Mouse (Mus musculus): ENCODE results near the gene Bdkrb1.

Bdkrb1 gene

GRCm38 (mm10) chr12:105598503-105598902 is 4.4 kb upstream of the Bdkrb1 start:
- DNase-seq (ENCODE audit: low read depth, low spot score): no peak

GRCm38 (mm10) chr12:105599098-105599497 is 3.8 kb upstream of the Bdkrb1 start:
- DNase-seq (ENCODE audit: low read depth, low spot score): no peak

- no peak for DNase-seq (ENCODE audit: low read depth, low spot score)
Observed at GRCm38 (mm10) chr12:105601586-105601985, 1.3 kb upstream of the Bdkrb1 start.

DNA sequence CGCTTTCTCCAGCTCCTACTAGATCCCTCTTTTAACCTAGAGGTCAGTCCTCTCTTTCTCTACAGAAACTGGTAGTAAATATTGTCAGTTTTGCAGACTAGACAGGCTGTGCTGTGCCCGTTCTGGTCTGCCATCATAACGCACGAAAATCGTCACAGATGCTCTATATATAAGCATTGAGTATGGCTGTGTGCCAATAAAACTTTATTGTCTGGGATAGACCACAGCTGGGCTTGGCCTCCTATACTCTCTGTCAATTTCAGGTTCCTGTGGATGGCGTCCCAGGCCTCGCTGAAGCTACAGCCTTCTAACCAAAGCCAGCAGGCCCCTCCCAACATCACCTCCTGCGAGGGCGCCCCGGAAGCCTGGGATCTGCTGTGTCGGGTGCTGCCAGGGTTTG is 1.0 kb downstream of the Bdkrb1 start:
- DNase-seq (ENCODE audit: low read depth, low spot score): no peak

- DNase-seq (ENCODE audit: low read depth, low spot score): no peak
Observed at GRCm38 (mm10) chr12:105605212-105605611, 2.3 kb downstream of the Bdkrb1 start.

DNA sequence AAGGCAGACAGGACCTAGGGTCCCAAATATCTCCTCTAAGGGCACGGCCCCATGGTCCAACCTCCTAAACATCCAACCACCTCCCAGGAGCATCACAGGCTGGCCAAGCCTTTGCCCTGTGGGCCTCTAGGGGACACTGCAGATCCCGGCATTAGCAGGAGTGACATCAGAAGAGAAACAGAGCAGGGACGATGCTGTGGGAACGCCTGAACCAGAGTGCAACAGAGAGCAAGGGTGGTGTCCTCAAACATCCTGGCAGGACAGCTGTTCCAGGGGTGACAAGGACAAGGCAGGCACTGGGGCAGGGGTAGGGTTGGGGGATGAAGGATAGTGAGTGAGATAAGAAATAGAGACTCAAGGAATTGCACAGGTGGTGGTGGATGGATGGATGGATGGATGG is 4.0 kb downstream of the Bdkrb1 start:
- DNase-seq (ENCODE audit: low read depth, low spot score): no peak

DNA sequence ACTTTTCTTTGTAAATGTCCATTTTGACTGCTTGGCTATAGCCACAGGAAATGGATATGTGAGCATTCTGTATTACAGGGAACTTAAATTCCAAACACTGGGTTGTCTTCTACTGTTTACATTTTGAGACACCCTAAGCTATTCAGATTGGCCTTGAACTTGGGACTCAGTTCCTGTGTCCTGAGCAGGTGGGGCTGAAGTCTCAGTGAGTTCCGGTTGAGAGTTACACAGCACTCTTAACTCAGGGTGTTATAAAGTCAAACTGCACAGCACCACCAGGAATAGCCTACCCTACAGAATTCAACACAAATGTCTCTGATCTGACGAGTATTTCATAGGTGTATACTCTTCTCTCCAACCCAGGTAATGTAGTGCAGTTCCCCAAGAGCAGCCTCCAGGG is 8.2 kb downstream of the Bdkrb1 start:
- DNase-seq (ENCODE audit: low read depth, low spot score): no peak

DNA sequence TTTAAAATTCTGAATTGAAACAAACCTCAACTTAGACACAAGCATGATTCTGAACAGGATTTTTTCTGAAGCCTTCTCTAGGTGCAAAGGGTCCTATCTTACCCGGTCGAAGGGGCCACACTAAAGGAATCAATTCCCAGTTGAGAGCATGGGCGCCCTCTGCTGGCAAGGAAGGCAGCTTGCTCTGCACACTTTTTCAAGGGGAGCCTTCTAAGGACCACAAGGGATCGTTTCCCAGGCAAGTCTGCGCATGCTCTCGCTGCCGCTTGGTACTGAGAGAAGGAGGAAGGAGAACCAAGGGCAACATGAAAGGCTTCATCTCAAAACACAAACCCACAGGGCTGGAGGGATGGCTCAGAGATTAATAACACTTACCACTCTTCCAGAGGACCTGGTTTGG is 8.9 kb downstream of the Bdkrb1 start:
- DNase-seq (ENCODE audit: low read depth, low spot score): peak; percentile 87

DNA sequence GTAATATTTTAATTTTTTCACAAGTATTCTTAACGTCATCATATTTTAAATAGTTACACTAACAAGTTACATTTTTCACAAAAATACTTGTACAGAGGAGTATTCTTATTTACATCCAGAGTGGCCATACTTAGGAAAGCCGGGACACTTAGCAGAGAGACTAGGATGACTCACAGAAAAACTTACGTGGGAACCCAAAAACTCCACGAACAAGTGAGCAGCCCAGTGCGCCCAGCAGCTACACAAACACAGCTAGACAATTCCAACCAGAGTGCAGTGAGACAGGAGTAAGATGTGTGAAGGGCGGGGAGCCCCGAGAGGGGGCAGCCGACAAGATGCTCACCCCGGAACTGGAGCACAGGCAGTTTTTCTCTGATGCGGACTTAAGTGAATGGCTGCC is 10.7 kb downstream of the Bdkrb1 start:
- DNase-seq (ENCODE audit: low read depth, low spot score): peak; percentile 50

DNA sequence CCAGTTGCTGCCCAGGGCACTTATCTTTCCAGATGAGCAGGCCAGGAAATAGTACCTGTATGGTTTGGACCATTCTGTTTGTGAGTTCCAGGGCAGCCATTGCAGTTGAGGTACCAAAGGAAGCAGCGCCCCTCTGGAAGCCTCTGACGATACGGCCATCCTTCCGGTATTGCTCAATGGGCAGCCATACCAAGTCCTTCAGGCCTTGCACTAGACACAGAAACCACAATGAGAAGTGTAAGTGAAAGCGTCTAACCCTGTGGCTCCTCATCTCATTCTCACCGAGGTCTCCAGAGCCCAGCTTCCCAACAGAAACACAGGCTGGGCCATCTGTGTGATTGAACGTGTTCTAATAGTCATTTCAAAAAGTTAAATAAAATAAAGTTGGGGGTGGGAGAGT is 19.2 kb downstream of the Bdkrb1 start:
- DNase-seq (ENCODE audit: low read depth, low spot score): no peak

DNA sequence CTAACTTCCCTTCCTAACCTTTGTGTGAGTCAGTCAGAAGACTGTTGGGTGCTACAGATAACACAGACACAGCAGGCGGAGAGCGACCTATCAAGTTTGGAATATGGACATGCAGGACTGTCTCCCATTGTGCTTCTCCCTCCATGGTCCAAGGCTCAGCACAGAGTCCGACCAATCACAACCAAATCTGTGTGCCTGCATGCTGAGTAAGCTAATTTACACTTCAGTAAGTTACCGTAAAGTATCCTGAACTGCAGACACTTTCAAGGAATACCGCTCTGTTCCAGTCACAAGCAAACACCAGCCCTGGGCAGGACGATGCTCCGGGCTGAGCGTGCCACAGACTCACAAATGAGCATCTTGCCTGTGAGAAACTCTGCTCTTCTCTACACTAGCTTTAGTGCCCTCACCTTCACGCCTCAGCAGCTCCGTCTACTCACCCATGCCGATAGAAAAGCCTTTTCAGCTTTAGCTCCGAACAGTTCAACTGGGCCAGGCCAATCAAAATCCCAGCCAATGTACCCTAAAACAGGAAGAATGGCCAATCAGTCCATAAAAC is 20.2 kb downstream of the Bdkrb1 start:
- no peak for DNase-seq (ENCODE audit: low read depth, low spot score)

DNA sequence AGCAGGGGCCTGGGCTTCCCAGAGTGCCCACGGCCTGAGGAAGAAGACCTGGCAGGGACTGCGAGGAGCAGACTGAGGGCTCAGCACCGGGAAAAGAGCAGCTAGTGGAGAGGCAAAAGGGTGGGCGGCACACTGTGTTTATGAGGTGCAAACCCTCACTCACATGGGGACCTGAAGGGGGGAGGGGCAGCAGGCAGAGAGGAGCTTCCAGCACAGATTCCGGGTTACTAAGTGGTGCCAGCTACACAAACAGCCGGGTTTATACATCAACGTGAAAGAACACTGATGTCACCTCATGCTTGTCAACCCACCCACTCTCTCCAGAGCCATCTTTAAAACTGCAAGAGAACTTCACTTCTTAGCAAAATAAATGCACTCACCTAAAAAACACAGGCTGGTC is 22.9 kb downstream of the Bdkrb1 start:
- DNase-seq (ENCODE audit: low read depth, low spot score): peak; percentile 62

DNA sequence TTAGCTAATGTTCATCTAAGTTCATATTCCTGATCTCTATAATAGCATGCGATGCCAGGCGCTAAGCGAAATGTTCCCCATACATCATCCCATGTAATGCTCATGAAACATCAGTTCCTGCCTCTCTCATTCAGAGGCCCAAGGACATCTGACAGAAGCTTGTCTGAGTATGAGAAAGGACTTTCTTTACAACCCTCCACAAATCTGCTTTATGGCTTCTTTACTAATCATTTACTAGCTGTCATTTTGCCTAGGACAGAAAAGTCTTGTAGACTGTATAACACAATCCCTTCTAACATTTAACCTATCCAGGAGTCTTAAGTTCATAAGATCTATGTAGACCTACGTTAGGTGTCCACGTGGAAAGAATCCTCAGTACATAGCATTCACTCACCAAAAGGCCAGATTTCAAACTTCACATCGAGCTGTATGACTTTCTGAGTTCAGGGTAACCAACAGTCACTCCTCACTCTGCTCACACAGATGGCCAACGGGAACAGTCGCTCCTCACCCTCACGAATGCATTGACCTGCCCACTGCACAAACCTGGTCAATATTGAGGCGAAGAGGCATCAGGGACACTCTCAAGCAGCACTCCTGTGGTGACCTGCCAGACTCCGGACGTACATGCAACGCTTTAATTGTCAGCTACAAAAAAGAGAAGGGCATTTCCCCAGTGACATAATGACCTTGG is 31.6 kb downstream of the Bdkrb1 start:
- DNase-seq (ENCODE audit: low read depth, low spot score): no peak

GRCm38 (mm10) chr12:105636551-105636950 is 33.7 kb downstream of the Bdkrb1 start:
- DNase-seq (ENCODE audit: low read depth, low spot score): no peak

- no peak for DNase-seq (ENCODE audit: low read depth, low spot score)
Observed at GRCm38 (mm10) chr12:105637554-105637953, 34.7 kb downstream of the Bdkrb1 start.

DNA sequence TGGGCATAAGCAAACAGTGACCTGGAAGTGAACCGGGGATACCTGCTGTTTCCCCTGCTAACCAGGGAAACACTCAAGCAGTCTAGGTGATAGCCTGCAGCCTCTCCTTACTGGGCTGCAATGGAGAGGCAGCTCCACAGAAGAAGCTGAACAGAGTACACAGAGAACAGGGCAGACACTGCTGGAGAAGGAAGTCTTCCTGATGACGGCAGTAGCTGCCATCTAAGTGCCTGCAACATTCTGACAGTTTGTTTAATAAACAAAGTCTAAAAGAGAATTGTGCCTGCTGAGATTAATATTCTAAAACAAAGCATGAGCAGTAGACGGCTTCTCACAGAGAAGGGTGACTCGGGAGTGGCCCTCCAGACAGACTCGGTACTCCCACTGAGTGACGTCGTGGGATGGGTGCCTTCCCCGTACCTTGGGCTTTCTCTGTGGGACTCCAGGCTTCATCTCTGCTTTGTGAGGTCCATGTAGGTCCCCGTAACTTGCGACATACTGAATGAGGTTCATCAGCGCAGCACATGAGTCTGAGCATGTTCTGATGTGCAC is 40.0 kb downstream of the Bdkrb1 start:
- DNase-seq (ENCODE audit: low read depth, low spot score): no peak
